Mouse (Mus musculus): ENCODE measurements around the gene Atl1. TPM values are rescaled to one million over a fixed set of nuclear protein-coding genes. Genes with fewer than 3 reads are reported as not detected.

The Atl1 gene
- total RNA-seq, 2 experiments from 2014 or later = 4.6 to 5.2 TPM

Other genes starting within 250 kb of the Atl1 start
- 10 to 100 TPM; 31.3 to 35.6 TPM for gene Sos2, start 210.8 kb upstream of the Atl1 start, total RNA-seq (2021)
- 10 to 100 TPM; 31.1 to 32.6 TPM for gene L2hgdh, start 167.7 kb upstream of the Atl1 start, total RNA-seq (2021)
- 10 to 100 TPM in 1 of 2 experiments, 1 to 10 TPM in 1; 8.4 to 12.1 TPM for gene Atp5s, start 167.7 kb upstream of the Atl1 start, total RNA-seq (2021)
- gene Cdkl1, start 101.3 kb upstream of the Atl1 start, total RNA-seq (2021) = 1 to 10 TPM; 1.4 to 2.1 TPM
- 10 to 100 TPM; 25.4 to 33.2 TPM for gene Map4k5, start 586 bp downstream of the Atl1 start, total RNA-seq (2021)
- gene Sav1, start 94.4 kb downstream of the Atl1 start, total RNA-seq (2021) = 10 to 100 TPM; 36.0 to 48.8 TPM
- 10 to 100 TPM; 30.3 to 33.4 TPM for gene Nin, start 221.1 kb downstream of the Atl1 start, total RNA-seq (2021)